Mouse (Mus musculus) testis, adult 2 months (tissue): ENCODE measurements around the gene Cdc42bpa.

Source experiments
- CTCF ChIP-seq: fragments of 200-500 bp; IDR thresholded peaks from 2 replicates; pipeline ENCODE4 v1.5.1; 2012; ENCODE audit warnings: low read depth, mild to moderate bottlenecking, inconsistent platforms, low read length, moderate library complexity; ENCODE audit not compliant: control insufficient read depth, insufficient read depth, insufficient replicate concordance
- POLR2A ChIP-seq: fragments of 200-500 bp; IDR thresholded peaks from 2 replicates; pipeline ENCODE4 v1.6.1; 2012; ENCODE audit warnings: low read depth, mild to moderate bottlenecking, inconsistent platforms, low read length, moderate library complexity; ENCODE audit not compliant: control insufficient read depth

DNA sequence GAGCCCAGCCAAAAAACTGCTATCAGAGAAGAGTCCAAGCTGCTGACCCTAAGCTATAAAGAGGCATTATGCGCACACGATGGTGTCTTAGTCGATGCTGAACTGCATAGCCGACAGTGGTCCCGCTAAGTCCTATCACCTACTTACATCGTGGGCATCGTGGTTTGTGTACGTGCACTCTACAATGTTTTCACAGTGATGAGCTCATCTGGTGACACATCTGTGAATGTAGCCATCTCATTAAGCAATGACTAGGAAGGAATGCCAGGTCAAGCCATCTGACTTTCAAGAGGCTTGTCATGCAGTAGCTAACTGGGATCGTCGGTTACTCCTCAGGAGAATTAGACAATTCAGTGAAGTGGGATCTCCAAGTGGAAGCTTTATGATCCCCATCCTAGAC lies 15.3 kb upstream of the Cdc42bpa start:
- TF ChIP-seq CTCF: no peak
- no peak for TF ChIP-seq POLR2A
